Mouse (Mus musculus): ENCODE measurements around the gene Zfp385b. TPM values are rescaled to one million over a fixed set of nuclear protein-coding genes. Genes with fewer than 3 reads are reported as not detected.
"Not testable (repeated sequence)": the region's sequence is repeated elsewhere in the genome, so short reads cannot be mapped to it uniquely, and the experiment has no call there.

Gene Zfp385b
- total and polyA plus RNA-seq, 3 experiments, result not detected

DNA sequence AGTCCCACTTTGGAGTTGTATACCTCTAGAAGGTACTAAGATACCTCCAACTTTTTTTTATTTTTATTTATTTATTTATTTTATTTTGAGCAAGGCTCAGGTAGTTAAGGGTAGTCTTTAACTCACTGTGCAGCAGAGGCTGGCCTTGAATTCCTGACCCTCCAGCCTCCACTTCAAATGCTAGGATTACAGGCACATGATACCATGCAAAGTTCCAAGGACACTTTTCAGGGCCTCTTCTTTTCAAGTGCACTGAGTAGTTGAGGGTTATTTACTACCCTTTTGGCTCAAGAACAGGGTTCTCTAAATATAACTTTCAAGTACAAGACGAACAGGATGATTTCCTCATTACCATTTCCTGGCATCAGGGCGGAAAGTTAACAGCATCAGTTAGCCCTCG, 365.7 kb downstream of the Zfp385b start:
- H3K79me2 ChIP-seq (replicated peaks; ENCODE audit: control insufficient read depth, extremely low read depth, insufficient read depth, poor library complexity, severe bottlenecking), result no peaks in the 10 kb centered on the region
- H3K4me2 ChIP-seq (ENCODE audit: insufficient read depth, low read depth, poor library complexity, severe bottlenecking), result no peak overlapping the region
- no peaks in the 10 kb centered on the region for H3K36me3 ChIP-seq (replicated peaks in 1 of 2; ENCODE audit: control insufficient read depth in 1 of 2, insufficient read depth in 1 of 2, low read length in 1 of 2)
- no peaks in the 10 kb centered on the region for H3K27me3 ChIP-seq (replicated peaks)
- no peaks in the 10 kb centered on the region for H3K4me1 ChIP-seq (ENCODE audit: control insufficient read depth in 1 of 2, insufficient read depth in 2 of 2)
- dilution Hi-C loops (cut with MboI; ENCODE audit: extremely low pct_ligation_motif_present, extremely low pct_unique_long_range_greater_than_20kb, low sequenced_read_pairs), result no loop called here
- no peak overlapping the region for H3K27ac ChIP-seq (ENCODE audit: insufficient read depth, low read depth)
- in situ Hi-C loops (cut with MboI; ENCODE audit: low pct_ligation_motif_present, low pct_unique_long_range_greater_than_20kb, low sequenced_read_pairs), result no loop called here
- TF ChIP-seq RCOR1 (conservative IDR thresholded peaks at IDR 0.05; ENCODE audit: low read depth, low read length), result no peak
- no peak for TF ChIP-seq TBP (conservative IDR thresholded peaks at IDR 0.05; ENCODE audit: low read depth, low read length)
- TF ChIP-seq ZMIZ1 (IDR thresholded peaks at IDR 0.05; ENCODE audit: low read depth, low read length), result no peak
- TF ChIP-seq SMC3 (IDR thresholded peaks at IDR 0.05; ENCODE audit: low read depth, low read length), result no peak
- TF ChIP-seq E2F4 (IDR thresholded peaks at IDR 0.05; ENCODE audit: insufficient replicate concordance, low read depth, low read length), result no peak
- TF ChIP-seq BHLHE40 (IDR thresholded peaks at IDR 0.05; ENCODE audit: low read depth, low read length), result no peak
- TF ChIP-seq EP300 (IDR thresholded peaks at IDR 0.05; ENCODE audit: low read length), result no peak
- no peak for TF ChIP-seq RAD21 (IDR thresholded peaks at IDR 0.05; ENCODE audit: low read depth, low read length)
- no peak for TF ChIP-seq JUN (IDR thresholded peaks at IDR 0.05; ENCODE audit: insufficient read depth, low read depth, low read length)
- no peak for TF ChIP-seq GABPA (IDR thresholded peaks at IDR 0.05; ENCODE audit: insufficient replicate concordance, low read depth, low read length)
- TF ChIP-seq CTCF (conservative IDR thresholded peaks at IDR 0.05 in 1 of 2, IDR thresholded peaks at IDR 0.05 in 1 of 2; ENCODE audit: low read depth in 2 of 2, low read length in 2 of 2), result no peak
- no peak for TF ChIP-seq CHD1 (IDR thresholded peaks at IDR 0.05; ENCODE audit: low read depth, low read length)
- no peak for TF ChIP-seq ZNF384 (IDR thresholded peaks at IDR 0.05; ENCODE audit: low read depth, low read length)
- TF ChIP-seq MAX (IDR thresholded peaks at IDR 0.05; ENCODE audit: low read length), result no peak
- no peak for TF ChIP-seq NELFE (IDR thresholded peaks at IDR 0.05; ENCODE audit: low read depth, low read length)
- no peak for TF ChIP-seq ZC3H11A (IDR thresholded peaks at IDR 0.05; ENCODE audit: low read depth, low read length)
- TF ChIP-seq PAX5 (IDR thresholded peaks at IDR 0.05; ENCODE audit: low read length), result no peak
- TF ChIP-seq SIN3A (IDR thresholded peaks at IDR 0.05; ENCODE audit: low read length), result no peak
- no peak overlapping the region for H3K9ac ChIP-seq (ENCODE audit: insufficient read depth, low read depth)
- no peak overlapping the region for H3K4me3 ChIP-seq (replicated peaks in 1 of 3; ENCODE audit: low read depth in 2 of 3, low read length in 2 of 3, poor library complexity in 1 of 3)
- H3K9me3 ChIP-seq (replicated peaks; ENCODE audit: low read length), result peaks cover 65% of the 10 kb centered on the region
- no peak for DNase-seq (ENCODE audit: extremely low read depth)

GRCm38 (mm10) chr2:77450017-77450416, 369.4 kb downstream of the Zfp385b start:
- H3K4me1 ChIP-seq (ENCODE audit: control insufficient read depth in 1 of 2, insufficient read depth in 2 of 2); in situ Hi-C loops (cut with MboI; ENCODE audit: low pct_ligation_motif_present, low pct_unique_long_range_greater_than_20kb, low sequenced_read_pairs); H3K36me3 ChIP-seq (replicated peaks in 1 of 2; ENCODE audit: control insufficient read depth in 1 of 2, insufficient read depth in 1 of 2, low read length in 1 of 2); H3K27me3 ChIP-seq (replicated peaks); H3K4me2 ChIP-seq (ENCODE audit: insufficient read depth, low read depth, poor library complexity, severe bottlenecking); H3K4me3 ChIP-seq (replicated peaks in 1 of 3; ENCODE audit: low read depth in 2 of 3, low read length in 2 of 3, poor library complexity in 1 of 3); H3K79me2 ChIP-seq (replicated peaks; ENCODE audit: control insufficient read depth, extremely low read depth, insufficient read depth, poor library complexity, severe bottlenecking); H3K27ac ChIP-seq (ENCODE audit: insufficient read depth, low read depth); DNase-seq (ENCODE audit: extremely low read depth); dilution Hi-C loops (cut with MboI; ENCODE audit: extremely low pct_ligation_motif_present, extremely low pct_unique_long_range_greater_than_20kb, low sequenced_read_pairs); H3K9ac ChIP-seq (ENCODE audit: insufficient read depth, low read depth): not testable (repeated sequence)
- peaks cover 72% of the 10 kb centered on the region for H3K9me3 ChIP-seq (replicated peaks; ENCODE audit: low read length)

All from CH12.LX (cell line).